8 mouse cellular contexts compared by ENCODE assay signal in the genomic region with DNA sequence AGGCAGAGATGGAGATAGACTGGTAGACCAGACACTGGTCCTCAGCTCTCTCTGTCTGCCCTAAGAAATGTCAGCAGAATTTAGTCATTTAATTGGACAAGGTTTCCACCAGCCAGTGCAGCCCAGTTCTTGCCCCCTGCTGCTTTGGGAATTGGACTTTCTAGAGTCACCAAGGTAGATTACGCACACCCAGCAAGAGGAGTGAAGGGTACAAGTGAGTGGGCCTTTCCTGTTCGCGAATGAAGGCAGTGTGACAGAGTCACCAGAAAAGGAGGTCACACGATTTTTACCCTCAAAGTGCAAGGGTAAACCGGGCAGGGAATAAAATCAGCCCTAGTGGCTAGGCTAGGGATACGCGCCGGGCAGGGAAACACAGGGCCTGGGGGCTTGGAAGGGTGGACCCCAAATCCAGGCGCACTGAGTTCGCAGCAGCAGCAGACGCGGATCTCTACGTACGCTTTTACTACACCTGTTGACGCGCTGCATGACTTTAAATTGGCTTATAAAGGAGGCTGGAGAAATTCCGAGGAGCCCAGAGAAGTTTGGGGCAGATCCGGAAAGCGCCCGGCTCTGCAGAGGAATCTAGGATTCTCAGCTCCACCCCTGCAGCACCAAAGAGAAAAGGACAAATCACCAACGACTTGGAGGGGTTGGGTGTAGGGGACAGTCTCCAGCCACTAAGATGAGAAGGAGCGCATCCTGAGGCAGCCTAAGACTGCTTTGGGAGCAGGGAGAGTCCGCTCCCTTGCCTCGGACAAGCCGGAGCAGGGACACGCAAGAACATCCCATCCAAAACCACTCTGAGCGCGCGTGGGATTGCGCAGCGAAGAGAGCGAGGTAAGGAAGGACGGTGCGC. TPM values are rescaled to one million over a fixed set of nuclear protein-coding genes. Genes with fewer than 3 reads are reported as not detected.
DNase-seq lines count a peak whose midpoint lies in the region; ATAC-seq lines count a peak whose summit lies in the region.

A gene (plus strand): TSS at position 639 of the 856 bp plus-strand sequence.

- H3K9me3 ChIP-seq in heart, embryonic 11.5 days (replicated peaks; ENCODE audit: control insufficient read depth, low read length): no peaks in the 10 kb centered on the region
- H3K9me3 ChIP-seq in limb, embryonic 11.5 days (ENCODE audit: control insufficient read depth, low read length): no peaks in the 10 kb centered on the region
- H3K9me3 ChIP-seq in neural tube, embryonic 14.5 days (ENCODE audit: control insufficient read depth, low read length): no peaks in the 10 kb centered on the region

- H3K27ac ChIP-seq in heart, embryonic 11.5 days (ENCODE audit: low read depth, low read length): no peak within 1 kb of the TSS
- no peak within 1 kb of the TSS for H3K27ac ChIP-seq in limb, embryonic 11.5 days (replicated peaks; ENCODE audit: low read depth, low read length)
- H3K27ac ChIP-seq in neural tube, embryonic 14.5 days (ENCODE audit: low read depth, low read length): no peak within 1 kb of the TSS

- peaks cover 7% of the 10 kb centered on the region; the same call in 1 of the 2 replicates for H3K4me1 ChIP-seq in heart, embryonic 11.5 days (ENCODE audit: control insufficient read depth, insufficient read depth, low read length)
- no peaks in the 10 kb centered on the region; the same call in 1 of the 2 replicates for H3K4me1 ChIP-seq in limb, embryonic 11.5 days (ENCODE audit: control insufficient read depth, insufficient read depth, low read length)
- H3K4me1 ChIP-seq in neural tube, embryonic 14.5 days (ENCODE audit: control insufficient read depth, insufficient read depth, low read length): peaks cover 8% of the 10 kb centered on the region; the same call in 1 of the 2 replicates

- ATAC-seq in heart, embryonic 11.5 days (replicated peaks; ENCODE audit: insufficient number of reproducible peaks, low FRiP score, low TSS enrichment): no peak; the same call in 1 of the 2 replicates
- ATAC-seq in limb, embryonic 11.5 days (ENCODE audit: insufficient number of reproducible peaks, low FRiP score, low TSS enrichment, low read depth): peak; percentile 35
- peak; percentile 47 for ATAC-seq in neural tube, embryonic 14.5 days (ENCODE audit: low read depth)

- H3K4me3 ChIP-seq in heart, embryonic 11.5 days (ENCODE audit: low read depth, low read length): peak within 1 kb of the TSS; percentile 46
- peak within 1 kb of the TSS; percentile 36 for H3K4me3 ChIP-seq in limb, embryonic 11.5 days (ENCODE audit: low read depth, low read length)
- peak within 1 kb of the TSS; percentile 49 for H3K4me3 ChIP-seq in neural tube, embryonic 14.5 days (ENCODE audit: low read depth, low read length)

- DNase-seq in heart, adult 18-20 months: peak; percentile 7 to 33
- no peak for DNase-seq in heart, postnatal 25 days (ENCODE audit: low spot score)
- peak; percentile 4 for DNase-seq in brain, adult 2 months (ENCODE audit: low read depth, low spot score)
- peak; percentile 54 for DNase-seq in limb, embryonic 11.5 days (ENCODE audit: low spot score)
- no peak for DNase-seq in right cerebral cortex, postnatal 10 days (ENCODE audit: low spot score in 2 of 2)
- no peak for DNase-seq in thymus, adult 18-20 months

- WGBS in heart, embryonic 11.5 days (ENCODE audit: insufficient replicate concordance): 5% methylated on average over 34 of the region's 34 CpGs
- WGBS in limb, embryonic 11.5 days: 6% methylated on average over 34 of the region's 34 CpGs
- WGBS in neural tube, embryonic 14.5 days: 4% methylated on average over 34 of the region's 34 CpGs

- H3K36me3 ChIP-seq in heart, embryonic 11.5 days (ENCODE audit: control insufficient read depth, insufficient read depth, low read length): no peaks in the 10 kb centered on the region
- H3K36me3 ChIP-seq in limb, embryonic 11.5 days (ENCODE audit: control insufficient read depth, insufficient read depth, low read length): no peaks in the 10 kb centered on the region
- H3K36me3 ChIP-seq in neural tube, embryonic 14.5 days (ENCODE audit: control insufficient read depth, insufficient read depth, low read length): no peaks in the 10 kb centered on the region

- H3K27me3 ChIP-seq in heart, embryonic 11.5 days (ENCODE audit: control insufficient read depth, insufficient read depth, low read length): peaks cover 30% of the 10 kb centered on the region
- H3K27me3 ChIP-seq in limb, embryonic 11.5 days (ENCODE audit: control insufficient read depth, insufficient read depth, low read length): peaks cover 29% of the 10 kb centered on the region
- H3K27me3 ChIP-seq in neural tube, embryonic 14.5 days (ENCODE audit: control insufficient read depth, insufficient read depth, low read length): peaks cover 21% of the 10 kb centered on the region

- H3K4me2 ChIP-seq in heart, embryonic 11.5 days: peak within 1 kb of the TSS; percentile 80
- peak within 1 kb of the TSS; percentile 86 for H3K4me2 ChIP-seq in limb, embryonic 11.5 days (ENCODE audit: low read depth, severe bottlenecking)
- H3K4me2 ChIP-seq in neural tube, embryonic 14.5 days (ENCODE audit: low read depth, low read length): peak within 1 kb of the TSS; percentile 75

- H3K9ac ChIP-seq in heart, embryonic 11.5 days (ENCODE audit: low read depth, low read length): peak within 1 kb of the TSS; percentile 43; the same call in 1 of the 2 replicates
- no peak within 1 kb of the TSS for H3K9ac ChIP-seq in limb, embryonic 11.5 days (ENCODE audit: low read length)
- peak within 1 kb of the TSS; percentile 48 for H3K9ac ChIP-seq in neural tube, embryonic 14.5 days (replicated peaks; ENCODE audit: low read depth, low read length)

- intact Hi-C loops in heart, postnatal 25 days (cut with DNase I): loop anchor here (5.0 kb wide), 3 partner anchors 79 to 346 kb away; no protein-coding TSS in a partner anchor

RNA-seq across cellular contexts. Expression of the gene that starts here (rescaled TPM):
- total RNA-seq in heart, adult 18-20 months (2021): 1 to 10 TPM; 2.0 to 2.6 TPM
- 1 to 10 TPM; 1.4 to 1.6 TPM for total RNA-seq in heart, postnatal 25 days (2021)
- 0.17 TPM in 1 of 2 replicates, not detected in the other for polyA plus RNA-seq in heart, embryonic 11.5 days (2014; fragmentation: Nextera tagmentation; extraction: Ambion mirVana)
- polyA plus RNA-seq in limb, embryonic 11.5 days (2014; fragmentation: Nextera tagmentation; extraction: Ambion mirVana): 0.47 and 0.49 TPM in 2 replicates
- 3.6 and 4.9 TPM in 2 replicates for polyA plus RNA-seq in neural tube, embryonic 14.5 days (2014; fragmentation: Nextera tagmentation; extraction: Ambion mirVana)

Comparison
In these comparisons a context has a peak if more than half of its experiments do, and no peak if none do; other contexts are left out.
1. DNase-seq: peak in heart, adult 18-20 months (2 of 2) and brain, adult 2 months (single experiment); none in heart, postnatal 25 days (single experiment), right cerebral cortex, postnatal 10 days (0 of 2) and thymus, adult 18-20 months (0 of 2).
2. Peak in DNase-seq, ATAC-seq, H3K4me3 ChIP-seq and H3K4me2 ChIP-seq in limb, embryonic 11.5 days; RNA of the gene not detected or under 1 TPM.
3. Peak in every context shown above with its lines, with median percentiles within 50 percentile points of each other: H3K4me2 ChIP-seq and H3K4me3 ChIP-seq.